Mouse (Mus musculus): ENCODE data around the gene Camsap1. TPM values are rescaled to one million over a fixed set of nuclear protein-coding genes. Genes with fewer than 3 reads are reported as not detected.

Camsap1 gene
- total RNA-seq, 2 experiments from 2014 or later = 120 to 125 TPM

- DNase-seq (ENCODE audit: low spot score in 2 of 2) = no peak
Measured at GRCm38 (mm10) chr2:25888144-25888543, 94.9 kb downstream of the Camsap1 start.

GRCm38 (mm10) chr2:25887226-25887625 lies 95.9 kb downstream of the Camsap1 start:
- no peak for DNase-seq (ENCODE audit: low spot score in 2 of 2)

- DNase-seq (ENCODE audit: low spot score in 2 of 2) = no peak
Measured at GRCm38 (mm10) chr2:25884756-25885155, 98.3 kb downstream of the Camsap1 start.

- DNase-seq (ENCODE audit: low spot score in 2 of 2) = no peak
Measured at GRCm38 (mm10) chr2:25882276-25882675, 100.8 kb downstream of the Camsap1 start.

GRCm38 (mm10) chr2:25879061-25879460 lies 104.0 kb downstream of the Camsap1 start:
- DNase-seq (ENCODE audit: low spot score in 2 of 2) = no peak

- DNase-seq (ENCODE audit: low spot score in 2 of 2) = no peak
Measured at GRCm38 (mm10) chr2:25878516-25878915, 104.6 kb downstream of the Camsap1 start.

- peak in 1 of 2 experiments; percentile 24 for DNase-seq (ENCODE audit: low spot score in 2 of 2)
Measured at GRCm38 (mm10) chr2:25877736-25878268, 105.3 kb downstream of the Camsap1 start.

GRCm38 (mm10) chr2:25877250-25877735 lies 105.8 kb downstream of the Camsap1 start:
- no peak for DNase-seq (ENCODE audit: low spot score in 2 of 2)

Other genes starting within 250 kb of the Camsap1 start
- gene Obp2b, start 246.3 kb downstream of the Camsap1 start, total RNA-seq (2021) = not detected
- not detected for gene Lcn3, start 217.7 kb downstream of the Camsap1 start, total RNA-seq (2021)
- not detected for gene Lcn11, start 206.3 kb downstream of the Camsap1 start, total RNA-seq (2021)
- not detected for gene Gm13539, start 201.0 kb downstream of the Camsap1 start, total RNA-seq (2021)
- not detected for gene Glt6d1, start 167.4 kb downstream of the Camsap1 start, total RNA-seq (2021)
- not detected for gene Lcn9, start 160.1 kb downstream of the Camsap1 start, total RNA-seq (2021)
- not detected for gene Sohlh1, start 136.0 kb downstream of the Camsap1 start, total RNA-seq (2021)
- gene Kcnt1, start 119.5 kb downstream of the Camsap1 start, total RNA-seq (2021) = 10 to 100 TPM; 43.8 to 69.9 TPM
- 10 to 100 TPM; 71.3 to 74.0 TPM for gene Ubac1, start 38.5 kb upstream of the Camsap1 start, total RNA-seq (2021)
- 10 to 100 TPM; 58.1 to 58.9 TPM for gene Nacc2, start 139.9 kb upstream of the Camsap1 start, total RNA-seq (2021)
- gene Lhx3, start 225.0 kb upstream of the Camsap1 start, total RNA-seq (2021) = not detected